Mouse (Mus musculus) left cerebral cortex, adult 9 months (tissue): Measurements from ENCODE around the gene Dnah9.

Experiments used
- DNase-seq, 2 experiments: peaks; one replicate each; pipeline ENCODE4 v3.0.0; 2022; ENCODE audit warnings: low spot score in 2 of 2

Dnah9 gene

GRCm38 (mm10) chr11:66167801-66168651, at the start of gene Dnah9:
Gene Dnah9 (minus strand): TSS chr11:66168551.
- peak; percentile 67 to 89 for DNase-seq

GRCm38 (mm10) chr11:66188627-66189287, 20.4 kb upstream of the Dnah9 start:
- peak in 1 of 2 experiments; percentile 23 for DNase-seq

- DNase-seq = no peak
These were observed 19.8 kb upstream of the Dnah9 start for GRCm38 (mm10) chr11:66188146-66188545.

GRCm38 (mm10) chr11:66177781-66178180, 9.4 kb upstream of the Dnah9 start:
- DNase-seq = no peak

- DNase-seq = no peak
These were observed 4.3 kb downstream of the Dnah9 start for GRCm38 (mm10) chr11:66164022-66164421.

- DNase-seq = no peak
These were observed 27.6 kb downstream of the Dnah9 start for GRCm38 (mm10) chr11:66140631-66141252.

GRCm38 (mm10) chr11:66134826-66135225, 33.5 kb downstream of the Dnah9 start:
- DNase-seq = no peak

GRCm38 (mm10) chr11:66126150-66126549, 42.2 kb downstream of the Dnah9 start:
- no peak for DNase-seq

- no peak for DNase-seq
These were observed 43.9 kb downstream of the Dnah9 start for GRCm38 (mm10) chr11:66124496-66124895.

- peak in 1 of 2 experiments; percentile 63 for DNase-seq
These were observed 46.3 kb downstream of the Dnah9 start for GRCm38 (mm10) chr11:66122017-66122416.

GRCm38 (mm10) chr11:66083663-66084254, 84.6 kb downstream of the Dnah9 start:
- no peak for DNase-seq

GRCm38 (mm10) chr11:66072921-66073320, 95.4 kb downstream of the Dnah9 start:
- DNase-seq = peak in 1 of 2 experiments; percentile 11

- no peak for DNase-seq
These were observed 109.4 kb downstream of the Dnah9 start for GRCm38 (mm10) chr11:66058956-66059355.

- no peak for DNase-seq
These were observed 117.1 kb downstream of the Dnah9 start for GRCm38 (mm10) chr11:66051294-66051693.

GRCm38 (mm10) chr11:66049146-66049545, 119.2 kb downstream of the Dnah9 start:
- no peak for DNase-seq

GRCm38 (mm10) chr11:66046594-66047193, 121.7 kb downstream of the Dnah9 start:
- peak in 1 of 2 experiments; percentile 2 for DNase-seq

- no peak for DNase-seq
These were observed 124.7 kb downstream of the Dnah9 start for GRCm38 (mm10) chr11:66043635-66044034.

- DNase-seq = no peak
These were observed 125.8 kb downstream of the Dnah9 start for GRCm38 (mm10) chr11:66042531-66042930.

GRCm38 (mm10) chr11:66025728-66026127, 142.6 kb downstream of the Dnah9 start:
- no peak for DNase-seq

- no peak for DNase-seq
These were observed 192.5 kb downstream of the Dnah9 start for GRCm38 (mm10) chr11:65975871-65976270.

- DNase-seq = peak; percentile 8 to 48
These were observed 237.6 kb downstream of the Dnah9 start for GRCm38 (mm10) chr11:65930796-65931195.

- DNase-seq = peak in 1 of 2 experiments; percentile 8
These were observed 238.0 kb downstream of the Dnah9 start for GRCm38 (mm10) chr11:65930359-65930758.
